Mouse (Mus musculus) testis, adult 2 months (tissue): Measurements from ENCODE around the gene Serpina3n.
"Not testable (repeated sequence)": the region's sequence is repeated elsewhere in the genome, so short reads cannot be mapped to it uniquely, and the experiment has no call there.

Experiments
- CTCF ChIP-seq: fragments of 200-500 bp; IDR thresholded peaks from 2 replicates; pipeline ENCODE4 v1.5.1; 2012; ENCODE audit warnings: low read depth, mild to moderate bottlenecking, inconsistent platforms, low read length, moderate library complexity; ENCODE audit not compliant: control insufficient read depth, insufficient read depth, insufficient replicate concordance
- POLR2A ChIP-seq: fragments of 200-500 bp; IDR thresholded peaks from 2 replicates; pipeline ENCODE4 v1.6.1; 2012; ENCODE audit warnings: low read depth, mild to moderate bottlenecking, inconsistent platforms, low read length, moderate library complexity; ENCODE audit not compliant: control insufficient read depth

DNA sequence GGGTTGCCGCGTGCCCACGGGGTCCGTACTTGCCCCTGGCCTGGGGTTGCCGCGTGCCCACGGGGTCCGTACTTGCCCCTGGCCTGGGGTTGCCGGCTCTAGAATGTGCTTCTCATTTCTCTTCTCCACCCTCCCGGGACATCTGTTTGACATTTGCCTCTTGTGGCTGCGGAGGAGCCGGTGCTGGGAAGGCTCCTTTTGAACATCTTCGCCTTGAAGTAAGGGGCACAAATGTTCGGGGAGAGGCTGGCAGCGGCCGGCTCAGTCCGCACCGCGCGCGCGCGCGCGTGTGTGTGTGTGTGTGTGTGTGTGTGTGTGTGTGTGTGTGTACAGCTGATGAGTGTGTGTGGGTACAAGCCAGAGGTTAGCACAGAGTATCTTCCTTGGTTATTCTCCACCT lies 40.5 kb downstream of the Serpina3n start:
- TF ChIP-seq POLR2A, CTCF: not testable (repeated sequence)
